Mouse (Mus musculus): ENCODE measurements around the gene Peg12. TPM values are rescaled to one million over a fixed set of nuclear protein-coding genes. Genes with fewer than 3 reads are reported as not detected.

Peg12 gene
- total RNA-seq, 1 experiment from 2014 or later = 0.48 TPM

Other genes starting within 250 kb of the Peg12 start
- not detected in 3 replicates for gene Ndn, start 117.9 kb downstream of the Peg12 start, total RNA-seq (2017)
- not detected in 3 replicates for gene Magel2, start 87.5 kb downstream of the Peg12 start, total RNA-seq (2017)
- gene Mkrn3, start 44.4 kb downstream of the Peg12 start, total RNA-seq (2017) = 0.39 TPM in 1 of 3 replicates, not detected in the others

Measured in monocyte, adult 5-6 weeks (primary cell).